Mouse (Mus musculus) hematopoietic multipotent progenitor cell, adult 10-12 weeks (in vitro differentiated cells): Measurements from ENCODE around the gene Gm11985. TPM values are rescaled to one million over a fixed set of nuclear protein-coding genes. Genes with fewer than 3 reads are reported as not detected.

Experiments
- polyA plus RNA-seq: library from polyadenylated mRNA; stranded (reverse); fragments of >175 nt; gene quantifications from 2 replicates; pipeline ENCODE4 v1.2.3, GENCODE M21; 2012; ENCODE audit warnings: low replicate concordance

The Gm11985 gene
- not detected in 2 replicates for polyA plus RNA-seq

GRCm38 (mm10) chr11:7188469-7188868, at the start of gene Gm11985:
Gm11985 (minus strand) TSS chr11:7188569.

GRCm38 (mm10) chr11:7213501-7214341, 25.4 kb upstream of the Gm11985 start, which contains the start of gene Igfbp3:
Igfbp3 (minus strand) TSS chr11:7213923.

GRCm38 (mm10) chr11:7197491-7197941, 9.1 kb upstream of the Gm11985 start, which contains the start of gene Igfbp1:
Igfbp1 (plus strand) TSS chr11:7197782.

Other genes with a start within 250 kb of the Gm11985 start
- gene Adcy1, start 125.1 kb downstream of the Gm11985 start, polyA plus RNA-seq = 0.01 TPM in 1 of 2 replicates, not detected in the other
- gene Igfbp1, start 9.2 kb upstream of the Gm11985 start, polyA plus RNA-seq = not detected in 2 replicates
- gene Igfbp3, start 25.4 kb upstream of the Gm11985 start, polyA plus RNA-seq = 0.99 and 1.7 TPM in 2 replicates